Mouse (Mus musculus) lung, adult 2 months (tissue): ENCODE results near the gene Cdc14a.

Experiments
- CTCF ChIP-seq: fragments of 200-500 bp; IDR thresholded peaks from 2 replicates; pipeline ENCODE4 v1.5.1; 2011; ENCODE audit warnings: mild to moderate bottlenecking, low read length, control low read depth; ENCODE audit not compliant: insufficient read depth
- POLR2A ChIP-seq: fragments of 200-500 bp; IDR thresholded peaks from 2 replicates; pipeline ENCODE4 v1.6.1; 2011; ENCODE audit warnings: low read depth, mild to moderate bottlenecking, control low read depth, low read length, borderline replicate concordance; ENCODE audit errors: extremely low read depth

DNA sequence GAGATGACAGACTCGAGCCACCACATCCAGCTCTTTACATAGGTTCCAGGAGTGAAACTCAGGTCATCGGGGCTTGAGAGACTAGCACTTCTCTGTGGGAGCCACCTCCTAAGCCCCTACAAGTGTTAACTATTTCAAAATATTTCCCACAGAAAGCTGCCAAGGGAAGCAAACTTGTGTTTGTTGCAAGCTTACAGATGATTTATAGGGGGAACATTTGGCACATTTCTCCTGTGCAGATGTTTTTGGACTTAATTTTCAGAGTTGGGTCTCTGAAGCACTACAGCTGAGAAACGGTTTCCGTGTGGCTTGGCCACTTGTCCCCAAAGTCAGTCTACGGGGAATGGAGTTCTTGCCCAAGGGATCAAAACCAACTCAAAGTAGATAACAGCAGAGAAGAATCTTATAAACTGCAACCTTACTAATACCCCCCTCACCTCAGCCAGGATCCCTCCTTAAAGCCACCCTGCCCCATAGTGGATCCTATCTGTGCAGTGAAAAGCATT lies 28.9 kb downstream of the Cdc14a start:
- no peak for TF ChIP-seq CTCF
- TF ChIP-seq POLR2A = no peak
